Mouse (Mus musculus): ENCODE results near the gene Msh3.

DNA sequence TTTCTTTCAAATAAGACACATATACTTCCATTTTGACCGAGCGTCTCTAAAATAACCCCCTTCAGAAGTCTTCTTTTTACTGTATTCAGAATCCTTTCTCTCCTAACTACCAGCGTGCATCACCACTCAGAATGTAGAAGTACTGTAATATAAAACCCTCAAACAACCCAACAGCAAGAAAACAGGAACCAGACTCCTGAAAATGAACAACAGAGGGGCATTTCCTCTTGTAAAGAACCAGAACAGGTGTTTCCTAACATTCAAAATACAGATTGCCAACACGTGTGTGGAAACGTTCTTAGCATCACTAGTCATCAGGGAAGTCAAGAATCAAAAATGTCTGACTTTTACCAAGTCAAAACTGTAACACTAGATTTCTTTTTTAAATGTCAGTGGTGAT, 34.0 kb downstream of the Msh3 start:
- TF ChIP-seq CTCF (IDR thresholded peaks at IDR 0.05; ENCODE audit: insufficient read depth, low read depth, low read length) = no peak
- no peak for TF ChIP-seq POLR2A (IDR thresholded peaks at IDR 0.05; ENCODE audit: insufficient read depth, low read depth, low read length)
